Mouse (Mus musculus) limb, embryonic 13.5 days (tissue): ENCODE measurements at regions not wholly inside any gene's neighbourhood (a gene's known extent, or its start where the extent isn't known, plus 50 kb on each side); places are given as distances from the start of the nearest gene placed in this dataset.
A peak's percentile ranks its signal among the peaks of the same experiment; 100 is the strongest.

Source experiments
- ATAC-seq: fragments of 200-750 bp; cut with Nextera tagmentation; 2 replicates; pipeline ENCODE4 v1.8.0; 2017; ENCODE audit warnings: low read depth, moderate number of reproducible peaks, moderate TSS enrichment; ENCODE audit not compliant: low FRiP score
- H3K27ac ChIP-seq: fragments of 300-500 bp; sonication (generic); 2 replicates; pipeline ENCODE4 v1.5.1; 2015; ENCODE audit warnings: inconsistent platforms, mild to moderate bottlenecking, moderate library complexity
- H3K27me3 ChIP-seq: fragments of 300-500 bp; sonication (generic); 2 replicates; pipeline ENCODE4 v1.6.1; 2015; ENCODE audit warnings: mild to moderate bottlenecking, inconsistent platforms
- H3K36me3 ChIP-seq: fragments of 300-500 bp; sonication (generic); 2 replicates; pipeline ENCODE4 v1.6.1; 2015; ENCODE audit warnings: inconsistent platforms, mild to moderate bottlenecking, moderate library complexity
- H3K4me1 ChIP-seq: fragments of 300-500 bp; sonication (generic); 2 replicates; pipeline ENCODE4 v1.6.1; 2015; ENCODE audit warnings: inconsistent platforms
- H3K4me2 ChIP-seq: fragments of 300-500 bp; sonication (generic); replicated peaks from 2 replicates; pipeline ENCODE4 v1.6.1; 2015; ENCODE audit warnings: inconsistent platforms, mild to moderate bottlenecking, moderate library complexity
- H3K4me3 ChIP-seq: fragments of 300-500 bp; sonication (generic); 2 replicates; pipeline ENCODE4 v1.5.1; 2015; ENCODE audit warnings: moderate library complexity, mild to moderate bottlenecking, inconsistent platforms
- H3K9ac ChIP-seq: fragments of 300-500 bp; sonication (generic); 2 replicates; pipeline ENCODE4 v1.6.1; 2015; ENCODE audit warnings: mild to moderate bottlenecking, inconsistent platforms
- H3K9me3 ChIP-seq: fragments of 300-500 bp; sonication (generic); 2 replicates; pipeline ENCODE4 v1.6.1; 2016; ENCODE audit warnings: inconsistent platforms
- WGBS: fragments of 180-500 bp; shearing (Covaris S2); methylation state at CpG from one replicate; pipeline ENCODE4 v1.1.7; 2015; 5-methylcytosine and 5-hydroxymethylcytosine counted together

DNA sequence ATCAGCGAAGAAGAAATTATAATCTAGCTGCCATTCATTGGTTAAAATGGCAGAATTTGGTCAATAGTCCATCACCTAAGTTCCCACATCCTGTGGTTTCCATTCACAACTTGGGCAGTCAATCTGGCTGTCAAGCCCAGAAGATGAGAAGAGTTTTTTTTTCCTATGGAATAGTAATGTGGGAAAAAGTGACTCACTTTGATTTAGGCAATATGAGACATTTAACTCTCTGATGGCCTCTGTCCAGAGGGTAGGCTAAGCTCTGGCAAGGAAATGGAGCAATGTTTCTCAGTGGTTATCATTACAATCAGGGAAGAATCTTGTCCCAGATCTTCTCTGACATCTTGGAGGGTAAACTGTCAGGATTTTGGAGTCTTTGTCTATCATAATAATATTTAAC lies 367.9 kb downstream of the Ets1 start:
- no peak overlapping the region for H3K4me2 ChIP-seq
- WGBS = 90% methylated on average over 1 of the region's 1 CpGs
- H3K36me3 ChIP-seq = no peaks in the 10 kb centered on the region
- no peaks in the 10 kb centered on the region for H3K27me3 ChIP-seq
- no peak overlapping the region for H3K27ac ChIP-seq
- no peak for ATAC-seq
- no peak overlapping the region for H3K9ac ChIP-seq
- H3K4me1 ChIP-seq = peaks cover 17% of the 10 kb centered on the region
- H3K9me3 ChIP-seq = no peaks in the 10 kb centered on the region
- no peak overlapping the region for H3K4me3 ChIP-seq

DNA sequence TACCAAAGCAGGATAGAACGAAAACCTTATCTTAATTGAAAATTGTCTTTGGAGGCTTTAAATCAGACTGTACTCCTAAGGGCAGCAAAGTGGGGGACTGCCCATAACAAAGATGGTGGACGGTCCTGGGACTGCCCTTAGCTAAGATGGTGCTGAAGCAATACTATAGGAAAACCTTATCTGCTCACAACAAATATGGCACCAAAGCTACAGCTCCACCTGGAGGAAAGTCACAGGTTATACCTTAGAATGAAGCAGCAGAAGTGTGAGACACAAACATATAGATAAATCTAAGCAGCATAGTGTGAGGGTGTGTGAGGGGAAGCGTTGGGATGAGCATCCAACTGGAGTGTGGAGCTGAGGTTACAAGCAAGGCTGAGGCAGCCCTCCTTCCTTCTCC lies 368.5 kb downstream of the Ets1 start:
- H3K9ac ChIP-seq = no peak overlapping the region
- H3K4me1 ChIP-seq = peaks cover 17% of the 10 kb centered on the region
- 94% methylated on average over 3 of the region's 3 CpGs for WGBS
- H3K4me3 ChIP-seq = no peak overlapping the region
- no peak overlapping the region for H3K4me2 ChIP-seq
- ATAC-seq = no peak
- no peaks in the 10 kb centered on the region for H3K27me3 ChIP-seq
- H3K9me3 ChIP-seq = no peaks in the 10 kb centered on the region
- no peak overlapping the region for H3K27ac ChIP-seq
- no peaks in the 10 kb centered on the region for H3K36me3 ChIP-seq

DNA sequence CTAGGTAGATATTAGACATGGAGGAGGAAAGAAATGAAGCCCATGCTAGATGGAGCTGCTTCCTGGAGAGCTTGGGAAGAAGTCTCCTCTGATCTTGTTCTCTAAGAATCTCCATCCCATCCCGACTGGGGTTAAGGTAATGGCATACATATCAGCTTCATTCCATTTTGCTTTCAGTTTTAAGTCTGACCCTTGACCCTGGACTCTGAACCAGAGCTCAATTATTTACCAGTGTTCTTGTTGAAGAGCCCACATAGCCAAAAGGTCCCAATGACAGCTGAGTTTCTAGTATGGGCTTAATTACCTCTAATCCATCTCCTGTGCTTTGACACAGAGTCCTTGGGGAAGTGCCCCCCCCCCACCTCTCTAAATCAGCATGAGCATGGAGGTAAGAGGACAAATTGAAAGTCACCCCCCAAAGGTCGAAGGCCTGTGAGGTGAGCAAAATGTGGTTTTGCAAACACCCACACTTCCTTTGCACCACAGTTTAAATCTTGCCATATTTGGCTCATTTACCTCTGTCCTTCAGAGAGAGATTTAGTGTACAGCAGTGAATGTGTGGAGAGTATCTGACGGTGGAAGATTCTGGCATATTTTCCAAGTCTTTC lies 371.5 kb downstream of the Ets1 start:
- Histone ChIP-seq H3K4me1 (no peaks in the 10 kb centered on the region), H3K9ac (no peak overlapping the region), H3K36me3 (no peaks in the 10 kb centered on the region), H3K27me3 (no peaks in the 10 kb centered on the region), H3K4me2 (no peak overlapping the region), H3K9me3 (no peaks in the 10 kb centered on the region), H3K4me3 (no peak overlapping the region), H3K27ac (no peak overlapping the region)
- ATAC-seq = no peak
- WGBS = 57% methylated on average over 3 of the region's 3 CpGs

DNA sequence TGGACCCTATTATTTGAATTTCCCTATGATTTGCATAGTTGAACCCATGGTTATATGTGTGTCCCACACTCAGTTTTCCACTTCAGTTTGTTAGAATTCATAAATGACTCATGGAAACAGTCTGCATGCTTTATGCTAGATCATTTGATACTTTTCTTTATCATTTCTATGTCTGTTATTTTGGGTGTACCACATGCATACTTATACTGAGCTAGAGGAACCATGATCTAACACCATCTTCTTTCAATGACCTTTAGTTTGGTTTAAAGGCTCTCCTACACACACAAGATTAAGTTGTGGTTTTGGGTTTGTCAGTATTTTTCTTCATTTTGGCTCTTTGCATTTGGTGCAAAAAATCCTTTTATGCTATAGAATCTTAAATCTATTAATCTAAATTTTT lies 375.2 kb downstream of the Ets1 start:
- Histone ChIP-seq H3K4me1 (no peaks in the 10 kb centered on the region), H3K4me2 (no peak overlapping the region), H3K36me3 (no peaks in the 10 kb centered on the region), H3K9me3 (no peaks in the 10 kb centered on the region), H3K9ac (no peak overlapping the region), H3K27ac (no peak overlapping the region), H3K4me3 (no peak overlapping the region), H3K27me3 (no peaks in the 10 kb centered on the region)
- no peak for ATAC-seq

DNA sequence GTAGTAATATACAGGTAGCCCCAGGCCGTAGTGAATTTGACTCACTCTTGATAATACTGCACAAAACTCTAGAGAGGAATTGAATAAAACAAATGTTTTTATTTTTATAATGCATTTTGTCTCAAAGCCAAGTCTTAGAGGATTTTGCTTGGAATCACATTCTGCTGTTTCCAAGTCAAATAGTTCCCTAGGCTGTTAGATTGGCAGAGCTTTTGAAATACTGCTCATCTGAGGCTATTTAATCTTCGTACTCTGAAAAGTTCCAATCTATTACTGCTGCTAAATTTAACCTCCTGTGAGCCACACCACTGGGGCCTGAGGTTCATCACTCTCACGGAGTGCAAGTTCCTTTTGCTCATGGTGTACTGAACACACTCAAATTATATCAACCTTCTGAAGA lies 399.4 kb downstream of the Ets1 start:
- Histone ChIP-seq H3K4me1 (no peaks in the 10 kb centered on the region), H3K4me2 (no peak overlapping the region), H3K9ac (no peak overlapping the region), H3K27me3 (no peaks in the 10 kb centered on the region), H3K4me3 (no peak overlapping the region), H3K27ac (no peak overlapping the region), H3K9me3 (no peaks in the 10 kb centered on the region), H3K36me3 (no peaks in the 10 kb centered on the region)
- WGBS = 42% methylated on average over 3 of the region's 3 CpGs
- no peak for ATAC-seq

DNA sequence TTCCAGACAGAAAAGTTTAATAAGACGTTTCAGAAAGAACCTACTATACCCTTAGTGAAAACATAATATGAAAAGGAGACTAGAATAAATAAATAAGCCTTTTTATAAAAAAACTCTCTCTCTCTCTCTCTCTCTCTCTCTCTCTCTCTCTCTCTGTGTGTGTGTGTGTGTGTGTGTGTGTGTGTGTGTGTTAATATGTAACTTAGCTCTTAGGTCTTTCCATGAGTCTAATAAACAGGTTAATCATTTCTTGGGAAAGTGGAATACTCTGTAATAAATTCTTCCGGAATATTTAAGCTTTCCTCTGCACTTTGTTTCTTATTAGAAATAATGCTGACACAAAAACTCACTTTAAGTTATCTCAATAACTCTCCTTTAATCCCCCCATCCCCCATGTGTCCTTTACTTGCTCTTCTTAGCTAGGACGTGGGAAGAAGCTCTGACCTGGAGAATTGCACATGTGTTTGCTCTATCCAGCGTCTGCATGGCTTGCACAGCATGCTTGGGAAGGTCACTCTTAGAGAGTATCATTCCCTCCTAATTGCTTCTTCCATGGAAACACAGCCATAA lies 403.3 kb downstream of the Ets1 start:
- Histone ChIP-seq H3K9me3 (no peaks in the 10 kb centered on the region), H3K27me3 (no peaks in the 10 kb centered on the region), H3K4me3 (no peak overlapping the region), H3K4me1 (no peaks in the 10 kb centered on the region), H3K36me3 (no peaks in the 10 kb centered on the region), H3K27ac (no peak overlapping the region), H3K9ac (no peak overlapping the region), H3K4me2 (no peak overlapping the region)
- WGBS = 61% methylated on average over 4 of the region's 4 CpGs
- ATAC-seq = no peak

DNA sequence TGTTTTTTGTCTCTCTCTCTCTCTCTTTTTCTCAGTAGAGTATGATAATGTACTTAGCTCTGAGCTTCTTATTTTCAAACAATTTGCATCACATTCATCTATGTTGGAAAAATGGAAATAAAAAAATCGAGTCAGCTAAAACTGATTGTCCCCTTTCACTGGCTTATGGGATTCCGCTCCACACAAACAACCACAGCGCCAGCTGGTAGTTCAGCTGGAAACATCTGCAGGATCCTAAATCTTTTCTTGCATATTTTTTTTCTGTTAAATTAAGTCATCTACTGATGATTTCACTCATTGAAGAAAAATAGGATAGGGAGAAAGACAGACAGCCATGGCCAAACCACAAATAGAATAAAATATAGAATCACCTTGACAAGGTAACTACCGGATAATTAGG lies 414.8 kb downstream of the Ets1 start:
- 93% methylated on average over 4 of the region's 4 CpGs for WGBS
- ATAC-seq = no peak
- Histone ChIP-seq H3K27ac (no peak overlapping the region), H3K9me3 (no peaks in the 10 kb centered on the region), H3K4me2 (no peak overlapping the region), H3K4me1 (no peaks in the 10 kb centered on the region), H3K27me3 (no peaks in the 10 kb centered on the region), H3K36me3 (no peaks in the 10 kb centered on the region), H3K4me3 (no peak overlapping the region), H3K9ac (no peak overlapping the region)

DNA sequence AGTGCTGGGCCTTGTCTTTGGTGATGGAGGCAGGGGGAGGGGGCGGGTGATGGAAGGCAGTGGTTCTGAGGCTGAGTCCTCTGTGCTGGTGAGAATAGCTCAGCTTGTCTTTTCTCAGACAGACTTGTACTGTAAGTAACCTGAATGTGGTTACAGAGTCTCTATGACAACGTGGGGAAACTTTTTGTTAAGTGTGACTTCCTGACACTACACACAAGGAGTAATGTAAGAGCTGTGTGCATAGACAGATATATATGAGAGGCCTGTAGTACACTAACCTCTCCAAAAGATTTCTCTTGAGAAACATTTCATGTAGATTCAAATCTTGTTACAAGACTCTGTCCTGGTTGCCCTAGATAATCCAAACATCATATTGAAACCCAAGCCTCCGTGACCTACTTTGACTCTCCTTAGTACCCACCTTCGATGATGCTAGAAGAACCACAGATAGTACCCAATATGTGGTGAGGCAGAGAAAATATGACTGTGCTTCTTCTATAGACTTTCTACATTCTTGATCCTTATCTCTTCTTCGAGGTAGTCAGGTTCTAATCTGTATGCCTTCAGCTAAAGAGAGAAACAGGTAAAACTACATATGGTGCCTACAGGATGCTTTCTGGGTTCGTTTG lies 424.7 kb downstream of the Ets1 start:
- Histone ChIP-seq H3K27ac (no peak overlapping the region), H3K9ac (no peak overlapping the region), H3K36me3 (no peaks in the 10 kb centered on the region), H3K27me3 (no peaks in the 10 kb centered on the region), H3K4me3 (no peak overlapping the region), H3K9me3 (no peaks in the 10 kb centered on the region), H3K4me1 (peaks cover 9% of the 10 kb centered on the region), H3K4me2 (no peak overlapping the region)
- no peak for ATAC-seq
- WGBS = 83% methylated on average over 6 of the region's 6 CpGs

DNA sequence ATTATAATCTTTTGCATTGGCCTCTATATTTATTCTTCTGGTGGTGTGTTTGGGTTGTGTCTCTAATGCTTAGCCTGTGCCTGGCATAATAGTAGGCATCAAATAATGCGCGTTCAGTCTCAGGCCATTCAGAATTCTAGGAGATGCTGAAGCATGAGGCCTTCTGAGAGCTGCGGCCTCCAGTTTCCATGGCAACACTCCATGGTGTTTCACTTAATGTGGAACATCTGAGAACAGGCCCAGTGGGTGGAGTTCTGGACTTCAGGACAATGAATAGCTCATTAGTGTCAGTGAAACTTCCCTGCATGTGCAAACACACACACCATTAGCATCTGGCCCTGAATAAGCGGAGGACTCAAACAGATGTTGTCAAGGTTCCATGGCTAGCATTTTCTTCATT lies 426.5 kb downstream of the Ets1 start:
- no peak overlapping the region for H3K4me2 ChIP-seq
- H3K9me3 ChIP-seq = no peaks in the 10 kb centered on the region
- H3K27me3 ChIP-seq = no peaks in the 10 kb centered on the region
- peak; percentile 54; the same call in 1 of the 2 replicates for ATAC-seq
- H3K9ac ChIP-seq = no peak overlapping the region
- peak overlapping the region; percentile 44; the same call in 1 of the 2 replicates for H3K27ac ChIP-seq
- H3K36me3 ChIP-seq = no peaks in the 10 kb centered on the region
- WGBS = 18% methylated on average over 4 of the region's 4 CpGs
- H3K4me3 ChIP-seq = no peak overlapping the region
- H3K4me1 ChIP-seq = peaks cover 9% of the 10 kb centered on the region

DNA sequence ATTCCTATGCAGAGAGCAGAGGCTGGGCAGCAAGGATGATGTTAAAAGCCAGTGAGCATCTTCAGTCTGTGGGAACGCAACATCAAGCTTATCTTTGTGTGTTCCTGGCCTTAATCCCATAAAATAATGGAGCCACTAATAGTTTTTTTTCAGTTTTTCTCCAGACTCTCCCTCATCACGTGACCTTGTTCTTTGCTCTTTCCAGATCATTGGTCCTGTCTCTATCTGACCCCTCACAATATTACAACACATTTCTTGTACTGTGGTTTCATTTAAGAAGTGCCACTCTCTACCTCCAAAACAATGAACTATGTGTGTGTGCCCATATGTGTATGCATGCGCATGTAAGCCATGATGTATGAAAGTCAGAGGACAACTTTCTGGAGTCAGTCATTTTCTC lies 429.3 kb downstream of the Ets1 start:
- ATAC-seq = no peak
- no peak overlapping the region for H3K4me3 ChIP-seq
- no peak overlapping the region for H3K9ac ChIP-seq
- H3K9me3 ChIP-seq = no peaks in the 10 kb centered on the region
- H3K4me2 ChIP-seq = no peak overlapping the region
- 86% methylated on average over 3 of the region's 3 CpGs for whole genome bisulfite sequencing
- peaks cover 13% of the 10 kb centered on the region for H3K4me1 ChIP-seq
- no peaks in the 10 kb centered on the region for H3K36me3 ChIP-seq
- H3K27ac ChIP-seq = no peak overlapping the region
- H3K27me3 ChIP-seq = no peaks in the 10 kb centered on the region

DNA sequence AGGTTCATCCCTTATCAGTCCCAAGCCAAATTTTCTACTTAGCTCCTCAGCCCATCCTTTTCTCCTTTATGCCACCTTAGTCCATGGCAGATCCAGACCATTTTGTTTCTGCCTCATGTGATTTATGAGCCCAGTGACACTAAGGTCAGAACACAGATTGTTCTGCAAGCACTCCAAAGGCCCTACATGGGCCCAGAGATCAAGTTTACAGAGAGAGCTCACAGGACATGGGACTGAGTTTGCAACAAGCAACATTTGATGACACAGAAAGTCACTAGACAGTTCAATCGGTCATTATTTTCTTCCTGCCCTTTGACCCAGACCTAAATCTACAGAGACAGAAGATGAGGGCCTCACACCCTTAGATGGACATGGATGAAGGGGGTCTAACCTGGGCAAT lies 431.5 kb downstream of the Ets1 start:
- no peaks in the 10 kb centered on the region for H3K9me3 ChIP-seq
- H3K27me3 ChIP-seq = no peaks in the 10 kb centered on the region
- ATAC-seq = no peak
- H3K36me3 ChIP-seq = no peaks in the 10 kb centered on the region
- WGBS = 80% methylated on average over 1 of the region's 1 CpGs
- H3K4me3 ChIP-seq = no peak overlapping the region
- no peak overlapping the region for H3K27ac ChIP-seq
- peaks cover 6% of the 10 kb centered on the region for H3K4me1 ChIP-seq
- no peak overlapping the region for H3K4me2 ChIP-seq
- no peak overlapping the region for H3K9ac ChIP-seq

DNA sequence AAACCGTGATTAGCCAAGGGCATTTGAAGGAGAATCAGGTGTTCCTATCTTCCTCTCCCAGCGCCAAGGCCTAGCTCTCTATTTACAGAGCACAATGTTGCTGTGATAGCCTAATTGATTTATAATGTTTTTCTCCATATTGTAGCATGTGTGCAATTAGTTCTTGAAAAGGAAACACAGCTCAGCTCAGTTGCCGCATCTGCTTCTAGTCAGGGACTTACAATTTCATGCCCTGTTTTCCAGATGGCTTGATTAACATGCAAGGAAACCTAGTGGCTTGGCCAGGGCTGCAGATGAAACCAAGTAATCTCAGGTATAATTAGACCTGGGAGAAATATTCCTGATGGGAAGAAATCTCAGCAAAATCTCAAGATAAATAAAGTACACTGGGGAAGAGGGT lies 434.1 kb downstream of the Ets1 start:
- H3K36me3 ChIP-seq = no peaks in the 10 kb centered on the region
- 15% methylated on average over 3 of the region's 3 CpGs for WGBS
- ATAC-seq = no peak
- H3K27me3 ChIP-seq = no peaks in the 10 kb centered on the region
- H3K4me1 ChIP-seq = 0 out of 2 replicates have a peak, but pooled peaks cover 4% of the 10 kb centered on the region
- no peak overlapping the region for H3K27ac ChIP-seq
- no peak overlapping the region for H3K4me2 ChIP-seq
- no peak overlapping the region for H3K4me3 ChIP-seq
- H3K9ac ChIP-seq = no peak overlapping the region
- peaks cover 3% of the 10 kb centered on the region; the same call in 1 of the 2 replicates for H3K9me3 ChIP-seq

DNA sequence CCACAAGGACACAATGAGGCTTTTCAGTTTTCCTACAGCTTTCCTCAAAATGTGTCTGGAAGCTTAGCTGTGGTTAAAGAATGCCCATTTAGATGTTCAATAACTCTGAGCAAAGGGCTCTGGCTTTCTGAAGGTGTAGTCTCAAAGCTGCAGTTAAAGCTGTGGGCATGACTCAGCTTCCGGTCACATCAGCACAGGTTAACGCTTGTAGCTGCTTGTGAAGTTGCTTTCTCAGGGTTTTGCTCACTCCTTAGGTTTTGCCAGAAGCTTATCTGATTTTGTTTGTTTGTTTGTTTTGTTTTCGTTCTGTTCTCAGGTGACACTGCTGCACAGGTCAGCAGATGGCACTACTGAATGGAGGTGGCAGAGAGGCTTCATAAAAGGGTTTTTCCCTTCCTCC lies 444.2 kb downstream of the Ets1 start:
- ATAC-seq = no peak
- no peaks in the 10 kb centered on the region for H3K36me3 ChIP-seq
- no peaks in the 10 kb centered on the region for H3K27me3 ChIP-seq
- H3K4me1 ChIP-seq = peaks cover 13% of the 10 kb centered on the region
- no peak overlapping the region for H3K9ac ChIP-seq
- H3K9me3 ChIP-seq = no peaks in the 10 kb centered on the region
- H3K27ac ChIP-seq = no peak overlapping the region
- 45% methylated on average over 3 of the region's 3 CpGs for WGBS
- H3K4me3 ChIP-seq = no peak overlapping the region
- peak overlapping the region; percentile 41 for H3K4me2 ChIP-seq
